Mouse (Mus musculus) E14TG2a.4 (cell line): ENCODE results near the gene Zbtb24.

Experiments
- H3K27me3 ChIP-seq: 2 replicates; pipeline ENCODE4 v1.6.1; 2014; ENCODE audit warnings: low read length, control low read depth; ENCODE audit not compliant: insufficient read depth
- H3K36me3 ChIP-seq: 2 replicates; pipeline ENCODE4 v1.6.1; 2014; ENCODE audit warnings: low read length, control low read depth; ENCODE audit not compliant: insufficient read depth
- H3K4me1 ChIP-seq: replicated peaks from 2 replicates; pipeline ENCODE4 v1.6.1; 2014; ENCODE audit warnings: low read depth, low read length, control low read depth
- H3K4me3 ChIP-seq: replicated peaks from 2 replicates; pipeline ENCODE4 v1.5.1; 2014; ENCODE audit warnings: mild to moderate bottlenecking, low read length
- H3K9me3 ChIP-seq: 2 replicates; pipeline ENCODE4 v1.6.1; 2014; ENCODE audit warnings: low read length, control low read depth
- CTCF ChIP-seq: conservative IDR thresholded peaks from 2 replicates; pipeline ENCODE4 v1.5.1; 2014; ENCODE audit warnings: low read length
- NANOG ChIP-seq: IDR thresholded peaks from 2 replicates; pipeline ENCODE4 v1.6.1; 2014; ENCODE audit warnings: borderline replicate concordance, low read length, mixed read lengths
- POU5F1 ChIP-seq: IDR thresholded peaks from 2 replicates; pipeline ENCODE4 v1.6.1; 2014; ENCODE audit warnings: low read length, borderline replicate concordance

The Zbtb24 gene

DNA sequence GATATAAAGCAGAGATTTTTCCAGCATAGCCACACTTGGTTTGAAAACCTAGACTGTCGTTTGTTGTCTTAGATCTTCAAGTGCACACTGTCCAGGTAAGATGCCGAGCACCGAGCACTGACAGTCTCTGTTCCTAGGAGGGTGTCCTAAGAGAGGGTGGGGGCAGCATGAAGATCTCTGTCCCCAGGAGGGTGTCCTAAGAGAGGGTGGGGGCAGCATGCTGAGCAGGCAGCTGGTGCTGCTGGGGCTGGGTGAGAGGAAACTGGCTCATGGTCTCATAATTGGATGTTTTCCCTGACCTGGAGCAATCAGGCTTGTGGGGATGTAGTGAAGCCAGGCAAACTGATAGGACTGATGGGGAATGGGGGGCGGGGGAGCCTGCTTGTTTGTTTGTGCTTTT, 9.8 kb downstream of the Zbtb24 start:
- Histone ChIP-seq H3K27me3 (no peaks in the 10 kb centered on the region), H3K9me3 (no peaks in the 10 kb centered on the region), H3K36me3 (peaks cover 71% of the 10 kb centered on the region), H3K4me3 (peak overlapping the region; percentile 27), H3K4me1 (peaks cover 85% of the 10 kb centered on the region)
- no peak for TF ChIP-seq POU5F1
- no peak for TF ChIP-seq CTCF
- TF ChIP-seq NANOG = no peak

DNA sequence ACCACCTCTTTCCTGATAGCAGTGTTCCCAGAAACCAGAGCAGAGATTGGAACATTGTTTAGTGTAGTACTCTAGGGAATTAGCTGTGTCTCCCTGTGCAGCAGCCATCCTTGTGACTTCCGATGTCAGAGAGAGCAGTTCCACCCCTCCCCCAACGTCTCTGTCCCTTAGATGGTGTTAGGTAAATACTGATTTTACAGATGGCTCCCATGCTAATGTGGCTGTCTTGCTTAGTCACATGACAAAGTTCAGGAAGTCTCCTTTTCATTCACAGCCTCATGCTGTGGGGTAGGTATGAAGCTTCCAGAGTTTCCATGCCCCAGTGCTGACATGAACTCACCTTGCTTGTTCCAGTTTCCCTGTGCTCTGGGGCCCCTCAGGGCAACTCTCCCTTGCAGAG, 10.3 kb downstream of the Zbtb24 start:
- Histone ChIP-seq H3K9me3 (no peaks in the 10 kb centered on the region), H3K4me3 (peak overlapping the region; percentile 27; the same call in 1 of the 2 replicates), H3K36me3 (peaks cover 69% of the 10 kb centered on the region), H3K4me1 (peaks cover 85% of the 10 kb centered on the region), H3K27me3 (no peaks in the 10 kb centered on the region)
- TF ChIP-seq CTCF (no peak), POU5F1 (no peak), NANOG (no peak)

GRCm38 (mm10) chr10:41461057-41461722, 11.0 kb downstream of the Zbtb24 start:
- Histone ChIP-seq H3K27me3 (no peaks in the 10 kb centered on the region), H3K4me3 (no peak overlapping the region), H3K36me3 (peaks cover 62% of the 10 kb centered on the region), H3K9me3 (no peaks in the 10 kb centered on the region), H3K4me1 (peaks cover 85% of the 10 kb centered on the region)
- TF ChIP-seq CTCF (no peak), POU5F1 (no peak), NANOG (no peak)

DNA sequence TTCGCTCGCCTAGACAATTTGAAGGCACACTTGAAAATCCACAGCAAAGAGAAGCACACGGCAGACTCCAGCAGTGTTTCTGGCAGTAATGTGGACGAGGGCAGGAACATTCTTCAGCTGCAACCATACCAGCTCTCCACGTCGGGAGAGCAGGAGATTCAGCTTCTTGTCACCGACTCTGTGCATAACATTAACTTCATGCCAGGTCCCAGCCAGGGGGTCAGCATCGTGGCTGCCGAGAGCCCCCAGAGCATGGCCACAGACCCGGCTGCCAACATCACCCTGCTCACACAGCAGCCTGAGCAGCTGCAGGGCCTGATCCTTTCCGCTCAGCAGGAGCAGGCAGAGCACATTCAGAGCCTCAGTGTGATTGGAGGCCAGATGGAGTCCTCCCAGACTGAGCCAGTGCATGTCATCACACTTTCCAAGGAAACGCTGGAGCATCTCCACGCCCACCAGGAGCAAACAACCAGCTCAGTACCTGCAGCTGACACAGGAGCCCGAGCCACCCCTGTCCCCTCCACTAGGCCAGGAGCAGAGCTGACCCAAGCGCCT, 14.3 kb downstream of the Zbtb24 start:
- Histone ChIP-seq H3K36me3 (peaks cover 35% of the 10 kb centered on the region), H3K27me3 (no peaks in the 10 kb centered on the region), H3K9me3 (no peaks in the 10 kb centered on the region), H3K4me1 (peaks cover 90% of the 10 kb centered on the region), H3K4me3 (peak overlapping the region; percentile 59)
- TF ChIP-seq NANOG (no peak), CTCF (no peak), POU5F1 (no peak)

GRCm38 (mm10) chr10:41467325-41467724, 17.1 kb downstream of the Zbtb24 start:
- no peak overlapping the region for H3K4me3 ChIP-seq
- peaks cover 18% of the 10 kb centered on the region for H3K36me3 ChIP-seq
- no peaks in the 10 kb centered on the region for H3K27me3 ChIP-seq
- no peaks in the 10 kb centered on the region for H3K9me3 ChIP-seq
- peaks cover 89% of the 10 kb centered on the region for H3K4me1 ChIP-seq
- no peak for TF ChIP-seq CTCF
- peak; percentile 76 for TF ChIP-seq NANOG

DNA sequence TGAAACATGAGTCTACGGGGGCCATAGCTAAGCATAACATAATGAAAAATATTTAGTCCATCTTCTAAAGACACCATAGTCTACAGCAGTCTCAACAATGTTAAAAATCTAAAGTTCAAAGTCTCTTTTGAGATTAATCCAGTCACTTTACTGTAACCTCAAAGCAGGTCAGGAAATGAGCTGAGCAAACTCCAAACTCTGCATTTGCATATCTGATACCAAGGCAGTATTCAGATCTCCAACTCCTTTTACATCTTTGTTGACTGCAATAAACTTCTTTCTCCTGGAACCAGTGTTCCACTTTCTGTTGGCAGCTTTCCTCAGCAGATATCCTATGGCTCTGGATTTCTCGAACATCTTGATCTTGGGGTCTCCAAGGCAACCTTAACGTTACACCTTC, 20.5 kb downstream of the Zbtb24 start:
- Histone ChIP-seq H3K36me3 (no peaks in the 10 kb centered on the region), H3K27me3 (no peaks in the 10 kb centered on the region), H3K4me3 (no peak overlapping the region), H3K9me3 (no peaks in the 10 kb centered on the region), H3K4me1 (peaks cover 92% of the 10 kb centered on the region)
- TF ChIP-seq CTCF (no peak), NANOG (no peak), POU5F1 (no peak)

DNA sequence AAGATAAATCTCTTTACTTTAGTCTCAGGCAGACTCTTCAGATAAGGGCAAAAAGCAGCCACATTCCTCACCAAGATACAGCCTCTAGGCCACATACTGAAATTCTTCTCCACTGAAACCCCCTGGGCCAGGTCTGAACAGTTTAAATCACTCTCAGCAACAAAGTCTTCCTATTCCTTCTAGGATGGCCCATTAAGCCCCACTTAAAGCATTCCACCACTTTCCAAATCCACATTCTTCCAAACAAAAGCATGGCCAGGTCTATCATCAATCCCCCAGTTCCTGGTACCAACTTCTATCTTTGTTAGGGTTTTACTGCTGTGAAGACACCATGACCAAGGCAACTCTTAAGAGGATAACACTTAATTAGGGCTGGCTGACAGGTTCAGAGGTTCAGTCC, 22.4 kb downstream of the Zbtb24 start:
- TF ChIP-seq POU5F1 (no peak), NANOG (peak; percentile 95), CTCF (no peak)
- 0 out of 2 replicates have a peak overlapping the region, but pooled peaks have one; percentile 11 for H3K4me3 ChIP-seq
- peaks cover 91% of the 10 kb centered on the region for H3K4me1 ChIP-seq
- no peaks in the 10 kb centered on the region for H3K9me3 ChIP-seq
- no peaks in the 10 kb centered on the region for H3K36me3 ChIP-seq
- no peaks in the 10 kb centered on the region for H3K27me3 ChIP-seq

DNA sequence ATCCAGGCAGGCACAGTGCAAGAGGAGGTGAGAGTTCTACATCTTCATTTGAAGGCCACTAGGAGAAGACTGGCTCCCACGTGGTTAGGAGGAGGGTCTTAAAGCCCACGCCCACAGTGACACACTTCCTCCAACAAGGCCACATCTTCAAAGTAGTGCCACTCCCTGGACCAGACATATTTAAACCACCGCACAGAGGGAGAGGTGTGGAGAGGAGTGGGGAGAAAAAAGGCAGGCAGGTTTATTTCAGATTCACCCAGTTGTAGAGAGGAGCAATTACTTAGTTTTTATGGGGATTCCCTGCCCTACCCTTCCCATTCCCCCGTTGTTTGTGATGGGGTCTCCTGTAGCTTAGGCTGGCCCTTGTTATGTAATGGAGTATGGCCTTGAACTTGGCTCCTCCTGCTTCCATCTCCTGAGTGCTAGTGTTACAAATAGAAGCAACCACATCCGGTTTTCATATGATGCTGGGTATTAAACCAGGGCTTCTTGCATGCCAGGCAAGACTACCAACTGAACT, 22.8 kb downstream of the Zbtb24 start:
- TF ChIP-seq CTCF (no peak), NANOG (peak; percentile 26; the same call in 1 of the 2 replicates)
- peaks cover 93% of the 10 kb centered on the region for H3K4me1 ChIP-seq
- H3K4me3 ChIP-seq = 0 out of 2 replicates have a peak overlapping the region, but pooled peaks have one; percentile 11
- H3K27me3 ChIP-seq = no peaks in the 10 kb centered on the region
- peaks cover 2% of the 10 kb centered on the region for H3K36me3 ChIP-seq
- H3K9me3 ChIP-seq = no peaks in the 10 kb centered on the region
